In genomic region chr7:113768174-113768935, GRCm38 (mm10) we compare ENCODE assay signal across 9 mouse cellular contexts. TPM values are rescaled to one million over a fixed set of nuclear protein-coding genes. Genes with fewer than 3 reads are reported as not detected.
DNase-seq lines count a peak whose midpoint lies in the region; ATAC-seq and TF ChIP-seq lines count a peak whose summit lies in the region.
"Had no signal": no experiment of that assay in that cellular context is flagged by ENCODE, and none has a peak within 500 bp of the region (broad histone marks: within the 10 kb centered on the region; RNA-seq: fewer than 3 reads in every experiment).

No protein-coding gene starts in this region.

- 57% methylated on average over 6 of the region's 6 CpGs for WGBS in kidney, adult 2 months
- 54% methylated on average over 6 of the region's 6 CpGs for WGBS in embryonic facial prominence, embryonic 10.5 days
- WGBS in embryonic facial prominence, embryonic 15.5 days, result 56% methylated on average over 6 of the region's 6 CpGs
- WGBS in midbrain, embryonic 10.5 days, result 46% methylated on average over 6 of the region's 6 CpGs

- peaks cover 2% of the 10 kb centered on the region; the same call in 1 of the 2 replicates for H3K27me3 ChIP-seq in kidney, adult 2 months (replicated peaks; ENCODE audit: control insufficient read depth, insufficient read depth, low read length)
- peaks cover 53% of the 10 kb centered on the region for H3K27me3 ChIP-seq in embryonic facial prominence, embryonic 10.5 days (replicated peaks; ENCODE audit: low read depth, poor library complexity, severe bottlenecking)
- H3K27me3 ChIP-seq in embryonic facial prominence, embryonic 15.5 days, result peaks cover 32% of the 10 kb centered on the region
- peaks cover 58% of the 10 kb centered on the region for H3K27me3 ChIP-seq in midbrain, embryonic 10.5 days (ENCODE audit: low read depth, poor library complexity, severe bottlenecking)

- 0 out of 2 replicates have a peak, but pooled peaks cover 5% of the 10 kb centered on the region for H3K4me1 ChIP-seq in kidney, adult 2 months (ENCODE audit: control insufficient read depth, insufficient read depth, low read length)
- H3K4me1 ChIP-seq in embryonic facial prominence, embryonic 10.5 days, result peaks cover 51% of the 10 kb centered on the region
- peaks cover 19% of the 10 kb centered on the region for H3K4me1 ChIP-seq in embryonic facial prominence, embryonic 15.5 days
- peaks cover 58% of the 10 kb centered on the region for H3K4me1 ChIP-seq in midbrain, embryonic 10.5 days

- H3K27ac ChIP-seq in kidney, adult 2 months (ENCODE audit: insufficient read depth, low read depth, low read length), result 0 out of 2 replicates have a peak overlapping the region, but pooled peaks have one; percentile 59
- H3K27ac ChIP-seq in embryonic facial prominence, embryonic 10.5 days (replicated peaks), result peak overlapping the region; percentile 35; the same call in 1 of the 2 replicates
- H3K27ac ChIP-seq in embryonic facial prominence, embryonic 15.5 days (replicated peaks), result no peak overlapping the region
- peak overlapping the region; percentile 88 for H3K27ac ChIP-seq in midbrain, embryonic 10.5 days (replicated peaks)
- H3K27ac ChIP-seq: lung, embryonic 15.5 days had no signal

- ATAC-seq in embryonic facial prominence, embryonic 15.5 days (ENCODE audit: insufficient number of reproducible peaks, low FRiP score, low TSS enrichment, low read depth), result no peak

- peak overlapping the region; percentile 98; the same call in 1 of the 2 replicates for H3K4me2 ChIP-seq in embryonic facial prominence, embryonic 15.5 days (replicated peaks)

- H3K9me3 ChIP-seq in embryonic facial prominence, embryonic 10.5 days, result peaks cover 3% of the 10 kb centered on the region; the same call in 1 of the 2 replicates
- 0 out of 2 replicates have a peak, but pooled peaks cover under 1% of the 10 kb centered on the region for H3K9me3 ChIP-seq in embryonic facial prominence, embryonic 15.5 days (replicated peaks)
- H3K9me3 ChIP-seq in midbrain, embryonic 10.5 days (replicated peaks), result peaks cover 1% of the 10 kb centered on the region; the same call in 1 of the 2 replicates
- H3K9me3 ChIP-seq: lung, embryonic 15.5 days had no signal

- no peak for TF ChIP-seq POLR2A in kidney, adult 2 months (IDR thresholded peaks at IDR 0.05; ENCODE audit: low read depth, low read length)

- no peaks in the 10 kb centered on the region for H3K36me3 ChIP-seq in kidney, adult 2 months (ENCODE audit: control insufficient read depth, insufficient read depth, low read length)
- peaks cover 7% of the 10 kb centered on the region; the same call in 1 of the 2 replicates for H3K36me3 ChIP-seq in embryonic facial prominence, embryonic 10.5 days (replicated peaks)
- no peaks in the 10 kb centered on the region for H3K36me3 ChIP-seq in embryonic facial prominence, embryonic 15.5 days
- H3K36me3 ChIP-seq in midbrain, embryonic 10.5 days, result peaks cover 17% of the 10 kb centered on the region
- H3K36me3 ChIP-seq: lung, embryonic 15.5 days had no signal

- TF ChIP-seq CTCF in kidney, adult 2 months (conservative IDR thresholded peaks at IDR 0.05; ENCODE audit: insufficient read depth, insufficient read length, low read depth, low read length), result no peak

- H3K4me3 ChIP-seq in kidney, adult 2 months (ENCODE audit: insufficient read depth, low read depth, low read length), result peak overlapping the region; percentile 5; the same call in 1 of the 2 replicates
- peak overlapping the region; percentile 73 for H3K4me3 ChIP-seq in embryonic facial prominence, embryonic 10.5 days
- H3K4me3 ChIP-seq in embryonic facial prominence, embryonic 15.5 days (replicated peaks), result peak overlapping the region; percentile 59; the same call in 1 of the 2 replicates
- peak overlapping the region; percentile 71 for H3K4me3 ChIP-seq in midbrain, embryonic 10.5 days
- H3K4me3 ChIP-seq: lung, embryonic 15.5 days had no signal

- peak; percentile 17 for DNase-seq in kidney, adult 2 months
- no peak for DNase-seq in kidney, adult 18-20 months
- DNase-seq in embryonic facial prominence, embryonic 10.5 days (ENCODE audit: low spot score), result no peak
- DNase-seq in midbrain, embryonic 10.5 days (ENCODE audit: low spot score), result no peak
- DNase-seq in right cerebral cortex, adult 2 months (ENCODE audit: low spot score in 2 of 2), result no peak
- no peak for DNase-seq in urinary bladder, postnatal 10 days (ENCODE audit: low spot score)
- DNase-seq: cerebellum, adult 11-12 months had no signal

- H3K9ac ChIP-seq in embryonic facial prominence, embryonic 15.5 days, result no peak overlapping the region
- H3K9ac ChIP-seq: lung, embryonic 15.5 days had no signal

RNA-seq across cellular contexts. Expression of gene Spon1, which starts 2.6 kb away (rescaled TPM):
- polyA plus RNA-seq in kidney, adult 2 months (2012; rRNA removed), result 20.1 and 20.2 TPM in 2 replicates
- 22.3 and 22.8 TPM in 2 replicates for polyA plus RNA-seq in embryonic facial prominence, embryonic 10.5 days (2016; fragmentation: Nextera tagmentation; extraction: Ambion mirVana)
- polyA plus RNA-seq in embryonic facial prominence, embryonic 15.5 days (2015; fragmentation: Nextera tagmentation; extraction: Ambion mirVana), result 29.6 and 30.2 TPM in 2 replicates
- polyA plus RNA-seq in midbrain, embryonic 10.5 days (2016; fragmentation: Nextera tagmentation; extraction: Ambion mirVana), result 73.1 and 75.6 TPM in 2 replicates

Comparison
In these comparisons a context has a peak if more than half of its experiments do, and no peak if none do; other contexts are left out.
1. H3K4me3 ChIP-seq: peak in every context shown above with its lines; median percentile 73 in embryonic facial prominence, embryonic 10.5 days; 71 in midbrain, embryonic 10.5 days; 59 in embryonic facial prominence, embryonic 15.5 days; 5 in kidney, adult 2 months.